Mouse (Mus musculus): Measurements from ENCODE around the gene Chrna5. TPM values are rescaled to one million over a fixed set of nuclear protein-coding genes. Genes with fewer than 3 reads are reported as not detected.
A peak's percentile ranks its signal among the peaks of the same experiment; 100 is the strongest.

The Chrna5 gene
- polyA plus RNA-seq, 1 experiment from 2014 or later = 0.14 TPM

DNA sequence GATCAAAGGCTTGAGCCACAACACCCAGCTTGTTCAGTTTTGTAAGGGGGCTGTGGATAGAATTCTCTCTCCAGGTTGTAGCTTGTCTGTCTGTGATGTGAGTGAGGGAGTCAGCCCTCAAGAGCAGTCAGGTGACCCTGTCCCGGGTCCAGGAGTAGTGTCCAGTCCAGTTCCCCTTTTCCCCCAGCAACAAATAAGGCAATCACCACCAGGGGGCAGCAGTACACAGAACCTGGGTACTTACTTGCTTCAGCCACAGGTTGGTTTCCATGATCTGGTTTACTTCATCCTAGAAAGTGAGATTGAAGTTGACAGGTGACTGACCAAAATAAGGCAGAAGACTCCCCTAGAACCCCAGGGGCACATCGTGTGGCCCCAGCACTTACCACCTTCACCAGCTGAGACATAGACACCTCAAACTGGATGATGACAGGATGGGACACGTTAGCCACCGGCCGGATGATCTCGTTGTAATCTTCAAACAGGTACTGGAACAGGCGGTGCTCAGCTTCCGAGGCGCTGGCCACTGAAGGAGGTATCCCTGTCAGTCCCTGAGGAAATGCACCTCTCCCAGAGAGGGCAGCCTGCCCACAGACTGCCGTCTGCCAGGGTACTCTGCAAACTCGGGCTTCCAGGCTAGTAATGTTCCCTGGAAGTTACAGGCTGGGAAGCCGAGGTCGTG lies 43.4 kb downstream of the Chrna5 start:
- ATAC-seq (replicated peaks; ENCODE audit: insufficient number of reproducible peaks, insufficient read depth, low FRiP score, low read depth) = no peak
- peaks cover 50% of the 10 kb centered on the region for H3K27me3 ChIP-seq
- H3K27ac ChIP-seq = no peak overlapping the region
- no peaks in the 10 kb centered on the region for H3K36me3 ChIP-seq
- peaks cover 9% of the 10 kb centered on the region for H3K4me1 ChIP-seq (replicated peaks)
- H3K4me2 ChIP-seq = no peak overlapping the region
- H3K9ac ChIP-seq = no peak overlapping the region
- WGBS = 29% methylated on average over 13 of the region's 13 CpGs
- H3K4me3 ChIP-seq = no peak overlapping the region
- H3K9me3 ChIP-seq (replicated peaks) = no peaks in the 10 kb centered on the region

DNA sequence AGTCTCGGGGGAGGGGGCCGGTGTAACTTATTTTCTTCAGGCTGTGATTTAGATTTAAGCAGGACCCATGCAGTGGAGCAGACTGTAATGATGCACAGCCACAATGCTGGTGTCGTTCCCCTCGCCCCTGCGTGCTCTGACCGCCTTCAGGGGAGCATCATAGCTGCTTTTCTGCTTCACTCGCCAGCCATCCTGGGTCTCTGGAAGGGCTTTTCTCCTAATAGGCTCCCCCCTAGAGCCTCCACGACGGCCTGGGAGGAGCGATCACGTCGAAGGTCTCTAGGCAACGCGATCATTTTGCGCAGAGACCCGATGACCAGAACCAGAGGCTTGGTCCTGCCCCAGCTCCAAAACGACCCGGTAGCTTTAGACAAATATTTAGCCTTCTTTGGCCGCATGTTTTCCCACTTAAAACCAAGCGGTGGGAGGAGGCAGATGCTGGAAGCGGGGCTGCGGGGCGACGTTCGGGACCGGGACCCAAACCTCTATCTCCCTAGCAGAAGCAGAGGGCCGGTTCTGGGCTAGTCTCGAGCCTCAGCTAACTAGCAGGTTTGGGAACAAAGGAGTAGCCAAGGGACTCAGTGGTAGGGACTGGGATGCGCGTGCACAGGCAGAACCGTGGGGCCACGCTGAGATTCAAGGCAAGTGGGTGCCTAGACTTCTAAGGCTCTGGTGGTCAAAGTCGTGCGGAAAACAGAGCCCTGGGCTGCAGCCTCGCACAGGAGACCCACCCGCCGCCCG lies 45.0 kb downstream of the Chrna5 start:
- no peak for ATAC-seq (replicated peaks; ENCODE audit: insufficient number of reproducible peaks, insufficient read depth, low FRiP score, low read depth)
- Histone ChIP-seq H3K36me3 (no peaks in the 10 kb centered on the region), H3K4me3 (peak overlapping the region; percentile 33), H3K27me3 (peaks cover 50% of the 10 kb centered on the region), H3K27ac (no peak overlapping the region), H3K4me1 (replicated peaks) (peaks cover 9% of the 10 kb centered on the region), H3K9me3 (replicated peaks) (no peaks in the 10 kb centered on the region), H3K4me2 (peak overlapping the region; percentile 55), H3K9ac (no peak overlapping the region)
- 12% methylated on average over 38 of the region's 38 CpGs for WGBS

DNA sequence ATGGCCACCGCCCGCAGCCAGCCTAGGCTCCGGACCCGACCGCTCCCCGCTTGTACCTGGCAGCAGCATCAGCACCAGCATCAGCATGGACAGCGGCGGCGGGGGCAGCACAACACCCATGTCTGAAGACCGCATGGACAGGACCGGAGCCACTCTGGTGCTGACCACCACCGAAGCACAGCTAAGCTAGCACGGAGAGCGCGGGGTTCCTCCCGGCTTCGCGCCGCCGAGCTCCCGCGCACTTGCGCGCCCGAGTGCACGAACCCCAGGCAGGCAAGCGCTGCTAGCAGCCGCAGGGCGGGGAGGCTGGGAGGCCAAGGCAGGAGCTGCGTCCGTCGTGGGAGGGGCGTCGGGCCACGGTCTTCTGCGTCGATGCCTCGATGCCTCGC lies 45.6 kb downstream of the Chrna5 start, which contains the start of gene Chrna3:
Chrna3 (minus strand) TSS at position 288 of the 389 bp plus-strand sequence.
- Histone ChIP-seq H3K27ac (no peak within 1 kb of the TSS), H3K36me3 (no peaks in the 10 kb centered on the region), H3K4me3 (peak within 1 kb of the TSS; percentile 33), H3K9me3 (replicated peaks) (no peaks in the 10 kb centered on the region), H3K9ac (no peak within 1 kb of the TSS), H3K4me1 (replicated peaks) (peaks cover 9% of the 10 kb centered on the region), H3K27me3 (peaks cover 54% of the 10 kb centered on the region), H3K4me2 (peak within 1 kb of the TSS; percentile 55)
- ATAC-seq (replicated peaks; ENCODE audit: insufficient number of reproducible peaks, insufficient read depth, low FRiP score, low read depth) = 0 out of 2 replicates have a peak, but pooled peaks have one; percentile 36
- WGBS = 3% methylated on average over 39 of the region's 39 CpGs

DNA sequence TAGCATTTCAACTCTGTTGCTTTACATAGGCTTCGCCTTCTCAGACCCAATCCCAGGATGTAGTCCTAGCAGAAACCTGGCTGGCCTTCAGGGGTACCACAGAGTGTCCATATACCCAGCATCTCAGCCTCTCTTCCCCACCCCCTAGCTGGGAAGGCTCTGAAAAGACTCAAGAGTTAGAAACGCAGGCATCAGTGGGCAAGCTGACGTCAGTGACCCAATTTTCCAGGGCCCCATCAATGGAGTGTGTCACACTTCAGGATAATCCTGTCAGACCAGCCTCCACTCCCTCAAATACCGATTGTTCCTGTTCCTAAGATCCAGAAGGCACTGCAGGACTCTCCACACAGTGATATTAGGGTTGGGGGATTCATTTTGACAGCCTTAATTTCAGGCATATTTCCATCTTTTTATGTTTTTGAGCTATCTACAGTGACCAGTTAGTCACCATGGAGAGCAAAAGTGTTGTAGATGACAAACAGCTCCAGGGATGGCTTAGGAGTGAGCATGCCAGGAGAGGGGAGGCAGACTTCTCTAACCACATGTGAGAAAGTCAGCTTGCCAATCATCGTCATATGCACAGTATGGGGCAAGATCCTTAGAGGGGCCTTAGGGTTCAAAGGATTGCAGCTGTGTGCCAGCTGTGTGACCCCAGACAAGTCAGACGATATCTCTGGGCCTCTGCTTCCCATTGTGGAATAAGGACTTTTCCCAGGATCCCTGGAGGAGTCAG lies 50.9 kb downstream of the Chrna5 start:
- Histone ChIP-seq H3K4me1 (replicated peaks) (peaks cover under 1% of the 10 kb centered on the region; the same call in 1 of the 2 replicates), H3K4me3 (no peak overlapping the region), H3K9me3 (replicated peaks) (no peaks in the 10 kb centered on the region), H3K4me2 (no peak overlapping the region), H3K9ac (no peak overlapping the region), H3K27ac (no peak overlapping the region), H3K36me3 (no peaks in the 10 kb centered on the region), H3K27me3 (peaks cover 18% of the 10 kb centered on the region)
- no peak for ATAC-seq (replicated peaks; ENCODE audit: insufficient number of reproducible peaks, insufficient read depth, low FRiP score, low read depth)
- 42% methylated on average over 6 of the region's 6 CpGs for WGBS

DNA sequence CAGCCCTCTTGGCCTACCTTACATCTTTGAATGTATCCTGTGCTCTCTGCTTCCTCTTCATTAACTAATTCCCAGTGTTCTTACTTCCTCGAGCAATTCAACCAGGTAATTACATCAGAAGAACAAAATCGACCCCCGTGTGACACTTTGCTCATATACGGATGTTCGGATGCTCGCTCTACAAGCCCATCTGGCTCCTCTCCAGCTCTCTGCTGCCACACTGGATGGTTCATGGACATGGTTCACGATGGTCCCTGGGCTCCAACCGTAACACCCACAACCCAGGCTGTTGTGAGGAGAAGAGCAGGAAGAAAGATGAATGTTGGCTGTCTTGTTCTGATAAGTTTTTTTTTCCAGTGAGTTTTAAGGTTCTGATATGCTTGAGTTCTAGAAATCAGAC lies 58.3 kb downstream of the Chrna5 start:
- ATAC-seq (replicated peaks; ENCODE audit: insufficient number of reproducible peaks, insufficient read depth, low FRiP score, low read depth) = no peak

DNA sequence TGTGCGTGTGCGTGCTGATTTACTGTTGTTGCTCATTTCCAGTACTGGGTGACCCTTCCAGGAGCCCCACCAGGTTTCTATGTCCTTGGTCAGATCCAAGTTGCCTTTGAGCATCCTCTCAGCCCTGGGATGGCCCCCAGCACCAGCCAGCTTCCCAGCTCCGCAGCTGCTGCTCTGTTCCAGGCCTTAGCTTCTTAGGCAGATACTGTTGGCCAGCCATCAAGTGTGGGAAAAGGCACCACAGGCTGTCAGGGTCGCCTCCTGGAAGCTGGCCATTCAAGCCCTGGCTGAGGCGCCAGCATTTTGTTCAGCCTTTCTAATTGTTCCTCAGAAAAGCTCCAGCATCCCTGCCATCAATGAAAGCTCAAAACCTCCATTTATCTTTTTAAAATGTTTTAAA lies 59.3 kb downstream of the Chrna5 start:
- Histone ChIP-seq H3K4me1 (replicated peaks) (no peaks in the 10 kb centered on the region), H3K27ac (no peak overlapping the region), H3K9ac (no peak overlapping the region), H3K27me3 (no peaks in the 10 kb centered on the region), H3K4me2 (no peak overlapping the region), H3K36me3 (no peaks in the 10 kb centered on the region), H3K4me3 (no peak overlapping the region), H3K9me3 (replicated peaks) (no peaks in the 10 kb centered on the region)
- WGBS = 60% methylated on average over 5 of the region's 5 CpGs
- ATAC-seq (replicated peaks; ENCODE audit: insufficient number of reproducible peaks, insufficient read depth, low FRiP score, low read depth) = no peak

More for the DNA sequence above, 58.3 kb downstream of the Chrna5 start:
- WGBS = 73% methylated on average over 8 of the region's 8 CpGs
- H3K27ac ChIP-seq = no peak overlapping the region
- no peak overlapping the region for H3K9ac ChIP-seq
- H3K4me3 ChIP-seq = no peak overlapping the region
- H3K36me3 ChIP-seq = no peaks in the 10 kb centered on the region
- H3K4me1 ChIP-seq (replicated peaks) = no peaks in the 10 kb centered on the region
- no peaks in the 10 kb centered on the region for H3K27me3 ChIP-seq
- no peaks in the 10 kb centered on the region for H3K9me3 ChIP-seq (replicated peaks)
- no peak overlapping the region for H3K4me2 ChIP-seq

DNA sequence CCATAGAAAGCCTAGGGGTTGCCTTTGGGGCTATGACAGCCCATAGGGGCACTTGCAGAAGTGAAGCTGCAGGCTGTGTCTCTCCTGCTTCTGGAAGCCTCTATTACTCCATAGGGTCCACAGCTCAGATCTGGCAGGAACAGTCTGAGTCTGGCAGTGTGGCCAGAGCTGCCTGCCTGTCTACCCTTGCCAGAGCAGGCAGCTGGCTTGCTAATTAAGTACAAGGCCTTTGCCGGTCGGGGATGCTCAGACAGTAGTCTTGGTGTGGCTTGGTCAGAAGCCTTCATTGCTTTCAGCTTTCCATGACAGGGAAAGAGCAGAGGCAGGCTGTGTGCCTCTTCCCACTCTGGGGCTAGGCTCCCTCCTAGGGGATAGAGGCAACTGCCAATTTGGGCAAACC lies 60.7 kb downstream of the Chrna5 start:
- WGBS = 51% methylated on average over 2 of the region's 2 CpGs
- H3K27me3 ChIP-seq = 0 out of 2 replicates have a peak, but pooled peaks cover under 1% of the 10 kb centered on the region
- no peak overlapping the region for H3K27ac ChIP-seq
- H3K4me2 ChIP-seq = no peak overlapping the region
- no peak overlapping the region for H3K4me3 ChIP-seq
- no peak overlapping the region for H3K9ac ChIP-seq
- H3K4me1 ChIP-seq (replicated peaks) = no peaks in the 10 kb centered on the region
- no peaks in the 10 kb centered on the region for H3K36me3 ChIP-seq
- H3K9me3 ChIP-seq (replicated peaks) = no peaks in the 10 kb centered on the region
- ATAC-seq (replicated peaks; ENCODE audit: insufficient number of reproducible peaks, insufficient read depth, low FRiP score, low read depth) = no peak

DNA sequence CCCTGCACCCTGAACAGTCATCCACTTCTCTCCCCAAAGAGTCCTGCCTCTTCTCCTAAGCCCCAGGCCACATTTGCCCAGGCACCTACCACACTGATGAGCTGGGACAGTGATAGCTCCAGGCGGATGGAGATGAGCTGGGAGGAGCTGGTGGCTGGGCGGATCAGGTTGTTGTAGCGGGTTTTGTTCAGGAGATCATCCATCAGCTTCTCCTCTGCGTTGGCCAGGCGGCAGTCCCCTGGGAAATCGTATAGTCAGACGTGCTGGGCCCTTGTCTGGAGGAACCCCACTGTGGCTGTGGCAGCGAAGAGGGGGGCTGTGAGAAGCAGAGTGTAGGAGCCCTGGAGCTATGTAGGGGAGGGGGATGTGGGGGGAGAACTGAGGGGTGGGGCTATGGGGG lies 63.0 kb downstream of the Chrna5 start:
- H3K27me3 ChIP-seq = peaks cover 19% of the 10 kb centered on the region
- H3K27ac ChIP-seq = no peak overlapping the region
- no peak overlapping the region for H3K4me2 ChIP-seq
- H3K9me3 ChIP-seq (replicated peaks) = no peaks in the 10 kb centered on the region
- H3K36me3 ChIP-seq = no peaks in the 10 kb centered on the region
- WGBS = 21% methylated on average over 8 of the region's 8 CpGs
- H3K4me3 ChIP-seq = no peak overlapping the region
- no peak for ATAC-seq (replicated peaks; ENCODE audit: insufficient number of reproducible peaks, insufficient read depth, low FRiP score, low read depth)
- peaks cover 9% of the 10 kb centered on the region for H3K4me1 ChIP-seq (replicated peaks)
- no peak overlapping the region for H3K9ac ChIP-seq

DNA sequence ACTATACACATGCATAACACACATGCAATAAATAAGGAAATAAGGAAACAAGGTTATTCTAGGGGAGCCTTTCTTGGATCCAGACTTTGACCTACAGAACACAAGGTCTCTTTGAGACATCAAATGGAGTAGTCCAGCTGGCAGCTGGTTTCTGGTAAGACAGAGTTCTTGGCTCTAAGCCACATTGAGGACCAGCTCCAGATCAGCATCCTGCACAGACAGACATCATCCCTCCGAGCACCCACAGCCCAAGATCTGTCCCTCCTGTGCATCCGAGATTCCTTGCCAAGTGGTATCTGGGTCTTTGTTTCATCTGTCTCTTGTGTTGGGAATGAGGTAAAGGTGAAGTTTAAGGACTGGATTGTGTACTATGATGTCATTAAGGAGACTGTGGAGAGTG lies 64.3 kb downstream of the Chrna5 start:
- Histone ChIP-seq H3K27ac (no peak overlapping the region), H3K9me3 (replicated peaks) (no peaks in the 10 kb centered on the region), H3K9ac (no peak overlapping the region), H3K36me3 (no peaks in the 10 kb centered on the region), H3K27me3 (peaks cover 19% of the 10 kb centered on the region), H3K4me2 (no peak overlapping the region), H3K4me1 (replicated peaks) (peaks cover 12% of the 10 kb centered on the region), H3K4me3 (no peak overlapping the region)
- no peak for ATAC-seq (replicated peaks; ENCODE audit: insufficient number of reproducible peaks, insufficient read depth, low FRiP score, low read depth)
- WGBS = 50% methylated on average over 2 of the region's 2 CpGs

DNA sequence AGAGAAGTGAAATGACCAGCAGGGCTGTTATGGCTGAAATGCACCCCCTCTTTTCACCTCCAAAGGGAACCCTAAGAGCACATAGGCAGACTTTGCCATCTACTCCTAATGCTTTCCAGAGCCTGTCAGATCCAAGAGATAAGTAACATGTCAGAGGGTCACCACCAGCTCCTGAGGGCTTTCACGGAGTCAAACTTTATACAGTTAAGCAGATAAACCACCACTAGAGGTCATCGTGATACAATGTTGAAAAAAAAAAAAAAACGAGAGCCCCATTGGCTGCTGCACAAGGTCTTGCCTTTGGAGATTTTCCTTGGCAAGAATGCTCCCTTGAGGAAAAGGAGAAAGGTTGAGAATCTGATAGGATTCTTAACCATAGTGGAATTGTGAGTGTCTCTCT lies 66.1 kb downstream of the Chrna5 start:
- no peak overlapping the region for H3K4me3 ChIP-seq
- H3K4me1 ChIP-seq (replicated peaks) = peaks cover 12% of the 10 kb centered on the region
- no peak overlapping the region for H3K4me2 ChIP-seq
- H3K9ac ChIP-seq = no peak overlapping the region
- ATAC-seq (replicated peaks; ENCODE audit: insufficient number of reproducible peaks, insufficient read depth, low FRiP score, low read depth) = no peak
- H3K9me3 ChIP-seq (replicated peaks) = no peaks in the 10 kb centered on the region
- no peaks in the 10 kb centered on the region for H3K36me3 ChIP-seq
- 4% methylated on average over 3 of the region's 3 CpGs for WGBS
- peaks cover 19% of the 10 kb centered on the region for H3K27me3 ChIP-seq
- H3K27ac ChIP-seq = no peak overlapping the region

DNA sequence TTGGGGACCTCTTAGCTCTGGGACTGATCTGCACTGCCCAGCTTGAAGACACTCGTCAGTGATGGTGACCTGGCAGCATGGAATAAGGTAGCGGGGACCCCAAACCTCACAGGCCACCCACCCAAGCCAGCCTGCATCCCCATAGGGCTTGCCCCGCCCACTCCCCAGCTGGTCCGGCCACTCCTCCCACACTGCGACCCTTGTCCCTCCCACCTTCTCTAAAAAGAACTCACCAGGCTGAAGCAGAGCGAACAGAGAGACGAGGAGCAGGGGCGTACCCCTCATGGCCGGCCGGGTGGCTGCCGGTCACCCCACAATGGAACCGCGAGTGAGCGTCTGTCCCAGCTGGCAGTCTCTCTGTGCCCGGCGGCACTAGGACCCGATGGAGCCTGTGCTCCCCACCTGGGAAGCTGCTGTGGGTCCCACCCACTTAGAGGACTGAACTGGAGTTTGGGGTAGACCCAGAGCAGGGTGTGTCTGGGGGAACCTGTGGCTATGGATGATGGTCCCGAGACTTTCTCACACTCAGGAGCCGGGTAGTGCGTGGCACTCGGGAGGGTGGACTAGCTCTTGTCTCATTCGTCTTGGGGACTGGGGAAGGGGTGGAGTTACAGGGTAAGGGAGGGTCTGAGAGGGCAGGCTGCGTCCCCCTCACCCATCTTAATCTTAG lies 67.7 kb downstream of the Chrna5 start, which contains the start of gene Chrnb4:
Chrnb4 (minus strand) TSS at position 569 of the 670 bp plus-strand sequence.
- Histone ChIP-seq H3K27ac (no peak within 1 kb of the TSS), H3K4me2 (peak within 1 kb of the TSS; percentile 87), H3K4me1 (replicated peaks) (peaks cover 12% of the 10 kb centered on the region), H3K9ac (peak within 1 kb of the TSS; percentile 43), H3K27me3 (peaks cover 19% of the 10 kb centered on the region), H3K4me3 (peak within 1 kb of the TSS; percentile 55), H3K9me3 (replicated peaks) (no peaks in the 10 kb centered on the region), H3K36me3 (no peaks in the 10 kb centered on the region)
- ATAC-seq (replicated peaks; ENCODE audit: insufficient number of reproducible peaks, insufficient read depth, low FRiP score, low read depth) = no peak; the same call in 1 of the 2 replicates
- under 1% methylated on average over 23 of the region's 23 CpGs for WGBS
